Mouse (Mus musculus) adipocyte (in vitro differentiated cells): Measurements from ENCODE around the gene Myrf.

Source experiments
- DNase-seq: peaks from one replicate; pipeline ENCODE4 v3.0.0-alpha.2; 2016; ENCODE audit warnings: low spot score

Gene Myrf

DNA sequence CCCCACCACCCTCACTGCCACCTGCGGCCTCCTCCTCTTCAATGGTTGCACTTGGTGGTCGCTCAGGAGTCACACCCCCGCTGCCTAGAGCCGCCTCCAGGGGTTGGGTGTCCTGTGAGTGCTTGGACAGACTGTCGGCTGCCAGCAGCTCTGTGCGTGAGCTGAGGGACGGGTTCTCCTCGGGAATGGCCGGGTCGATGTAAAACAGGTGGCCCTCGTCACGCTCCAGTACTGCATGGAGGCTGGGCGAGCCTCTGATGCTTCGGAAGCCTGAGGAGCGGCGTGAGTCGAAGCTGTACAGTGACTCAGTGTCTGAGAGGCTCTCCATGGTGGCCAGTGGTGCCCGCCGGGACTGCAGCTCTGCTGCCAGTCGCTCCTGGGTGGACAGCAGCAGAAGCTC is 7.6 kb upstream of the Myrf start:
- DNase-seq = no peak

- no peak for DNase-seq
Observed at GRCm38 (mm10) chr19:10247165-10247564, 6.6 kb upstream of the Myrf start.

- DNase-seq = peak; percentile 74
Observed at GRCm38 (mm10) chr19:10244183-10244582, 3.6 kb upstream of the Myrf start.

DNA sequence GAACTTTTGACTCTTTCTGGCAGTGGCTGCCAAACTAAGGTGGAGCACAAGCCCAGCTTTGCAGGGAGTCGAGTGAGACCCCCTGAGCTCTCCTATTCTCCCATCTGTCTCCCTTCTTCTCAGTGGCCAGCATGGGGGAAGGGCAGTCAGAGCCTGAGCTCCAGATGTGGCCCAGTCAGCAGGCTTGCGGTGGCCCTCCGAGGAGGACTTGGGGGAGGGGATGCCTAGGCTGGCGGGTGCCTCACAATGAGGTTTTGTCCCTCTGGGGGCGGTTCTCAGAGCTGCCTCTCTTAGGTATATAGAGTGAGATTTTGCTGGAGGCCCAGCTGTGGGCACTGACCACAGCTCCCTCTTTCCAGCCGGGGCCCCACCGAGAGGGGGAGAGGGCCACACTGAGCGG is 2.4 kb upstream of the Myrf start:
- DNase-seq = no peak

- no peak for DNase-seq
Observed at GRCm38 (mm10) chr19:10239975-10240653, 434 bp downstream of the Myrf start.

- no peak for DNase-seq
Observed at GRCm38 (mm10) chr19:10239419-10239818, 1.1 kb downstream of the Myrf start.

DNA sequence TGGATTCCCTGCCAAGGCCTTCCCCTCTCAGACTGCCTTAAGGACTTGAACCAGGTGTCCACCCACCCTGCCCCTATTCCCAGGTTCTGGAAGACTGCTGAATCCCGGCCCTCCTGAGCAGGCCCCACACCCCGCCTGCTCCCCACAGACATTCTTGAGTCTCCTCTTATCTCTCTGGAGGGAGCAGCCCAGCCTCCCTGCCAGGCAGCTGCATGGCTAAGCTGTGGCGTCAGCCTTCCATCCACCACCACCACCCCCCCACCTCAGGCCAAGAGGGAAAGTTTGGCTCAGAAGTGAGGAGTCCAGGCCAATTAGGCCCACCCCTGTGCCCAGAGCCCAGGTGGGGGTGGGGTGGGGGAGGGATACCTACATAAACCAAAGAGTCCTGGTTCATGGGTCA is 2.1 kb downstream of the Myrf start:
- no peak for DNase-seq

GRCm38 (mm10) chr19:10235784-10236565 is 4.6 kb downstream of the Myrf start:
- no peak for DNase-seq

GRCm38 (mm10) chr19:10232327-10233017 is 8.1 kb downstream of the Myrf start:
- DNase-seq = no peak

- no peak for DNase-seq
Observed at GRCm38 (mm10) chr19:10231871-10232270, 8.7 kb downstream of the Myrf start.

GRCm38 (mm10) chr19:10231016-10231415 is 9.5 kb downstream of the Myrf start:
- DNase-seq = no peak

- DNase-seq = no peak
Observed at GRCm38 (mm10) chr19:10225767-10226166, 14.8 kb downstream of the Myrf start.

GRCm38 (mm10) chr19:10224637-10225453 is 15.7 kb downstream of the Myrf start:
- DNase-seq = no peak

DNA sequence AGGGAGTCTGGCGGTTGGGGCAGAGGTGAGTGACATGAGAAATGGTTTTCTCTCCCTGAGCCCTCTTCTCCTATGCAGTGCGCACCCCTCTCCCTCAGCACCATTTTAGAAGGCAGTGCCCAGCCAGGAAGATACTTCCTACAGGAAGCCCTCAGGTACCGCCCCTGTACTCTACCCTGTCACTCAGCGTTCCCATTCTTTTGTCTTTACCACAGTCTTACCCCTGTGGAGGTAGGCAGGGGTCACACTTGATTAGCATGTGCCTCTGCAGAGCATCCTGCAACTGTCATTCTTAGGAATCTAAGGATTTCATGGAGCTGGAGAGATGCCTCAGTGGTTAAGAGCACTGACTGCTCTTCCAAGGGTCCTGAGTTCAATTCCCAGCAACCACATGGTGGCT is 17.0 kb downstream of the Myrf start:
- no peak for DNase-seq

- no peak for DNase-seq
Observed at GRCm38 (mm10) chr19:10222656-10223055, 17.9 kb downstream of the Myrf start.

DNA sequence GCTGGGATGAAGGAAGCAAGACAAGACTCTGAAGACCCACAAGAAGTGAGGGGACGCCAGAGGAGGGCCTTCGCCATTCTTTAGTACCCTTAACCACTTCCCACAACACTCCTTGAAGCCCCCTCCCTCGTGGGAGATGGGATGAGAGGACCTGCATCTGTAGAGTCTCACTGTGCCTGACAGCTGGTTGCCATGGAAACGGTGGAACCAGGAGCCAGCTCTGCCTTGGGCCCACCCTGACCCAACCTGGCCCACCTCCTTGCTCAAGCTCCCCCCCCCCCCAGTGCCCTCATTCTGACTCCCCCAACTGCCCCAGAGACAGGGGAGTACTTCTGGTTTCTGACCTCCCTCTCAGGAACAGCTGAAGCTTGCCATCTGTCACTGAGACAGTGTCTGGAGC is 19.0 kb downstream of the Myrf start:
- DNase-seq = no peak

DNA sequence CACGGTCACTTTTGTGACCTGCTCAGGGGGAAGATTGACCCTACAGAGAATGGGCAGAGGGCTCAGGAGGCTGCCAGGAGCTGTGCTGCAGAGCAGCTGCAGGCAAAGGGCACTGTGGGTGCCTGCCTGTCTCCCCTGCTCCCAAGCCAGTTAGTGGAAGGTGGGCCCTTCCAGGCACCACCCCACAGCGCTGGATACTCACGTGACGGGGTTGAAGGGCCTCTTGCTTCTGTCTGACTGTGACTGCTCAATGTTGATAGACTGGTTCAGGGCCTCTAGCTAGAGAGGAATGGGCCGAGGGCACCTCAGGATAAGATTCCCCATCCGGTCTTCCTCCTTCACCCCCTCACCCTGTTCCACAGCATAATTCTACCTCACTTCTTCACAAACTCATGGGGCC is 21.0 kb downstream of the Myrf start:
- no peak for DNase-seq

DNA sequence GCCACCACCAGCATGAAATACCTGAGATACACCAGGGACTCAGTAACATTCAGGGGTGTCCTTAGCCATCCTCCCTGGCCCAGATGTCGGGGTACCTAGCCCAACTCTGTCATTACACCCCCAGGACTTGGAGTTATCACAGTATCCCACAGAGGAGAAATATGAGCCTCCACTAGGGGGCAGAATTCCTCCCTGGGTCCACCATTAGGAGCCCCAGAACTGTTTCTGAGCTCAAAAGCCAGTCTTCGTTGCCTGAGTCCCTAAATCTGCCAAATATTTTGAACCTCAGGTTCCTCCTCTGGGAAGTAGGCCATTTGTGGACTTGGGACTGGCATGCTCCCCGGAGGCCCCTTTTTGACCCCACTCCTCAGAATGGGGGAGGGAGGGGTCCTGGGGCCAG is 21.4 kb downstream of the Myrf start:
- peak; percentile 61 for DNase-seq

DNA sequence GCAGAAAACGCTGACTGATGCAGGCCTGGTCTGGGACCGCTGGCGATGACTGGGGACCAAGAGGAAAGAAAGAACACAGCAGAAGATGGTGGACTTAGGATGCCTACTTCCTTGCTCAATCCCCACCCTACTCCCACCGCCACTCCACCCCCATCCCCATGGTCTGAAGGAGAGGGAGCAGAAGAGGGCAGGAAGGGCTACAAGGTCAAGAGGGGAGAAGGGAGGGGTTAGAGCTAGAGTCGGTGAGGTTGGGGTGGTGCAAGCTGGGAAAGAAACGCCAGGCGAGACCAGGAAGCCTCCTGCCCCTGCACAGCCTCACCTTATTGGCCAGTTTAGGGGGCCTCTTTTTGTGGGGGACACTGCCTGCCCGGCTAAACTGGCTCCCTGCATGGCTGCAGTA is 24.4 kb downstream of the Myrf start:
- no peak for DNase-seq

DNA sequence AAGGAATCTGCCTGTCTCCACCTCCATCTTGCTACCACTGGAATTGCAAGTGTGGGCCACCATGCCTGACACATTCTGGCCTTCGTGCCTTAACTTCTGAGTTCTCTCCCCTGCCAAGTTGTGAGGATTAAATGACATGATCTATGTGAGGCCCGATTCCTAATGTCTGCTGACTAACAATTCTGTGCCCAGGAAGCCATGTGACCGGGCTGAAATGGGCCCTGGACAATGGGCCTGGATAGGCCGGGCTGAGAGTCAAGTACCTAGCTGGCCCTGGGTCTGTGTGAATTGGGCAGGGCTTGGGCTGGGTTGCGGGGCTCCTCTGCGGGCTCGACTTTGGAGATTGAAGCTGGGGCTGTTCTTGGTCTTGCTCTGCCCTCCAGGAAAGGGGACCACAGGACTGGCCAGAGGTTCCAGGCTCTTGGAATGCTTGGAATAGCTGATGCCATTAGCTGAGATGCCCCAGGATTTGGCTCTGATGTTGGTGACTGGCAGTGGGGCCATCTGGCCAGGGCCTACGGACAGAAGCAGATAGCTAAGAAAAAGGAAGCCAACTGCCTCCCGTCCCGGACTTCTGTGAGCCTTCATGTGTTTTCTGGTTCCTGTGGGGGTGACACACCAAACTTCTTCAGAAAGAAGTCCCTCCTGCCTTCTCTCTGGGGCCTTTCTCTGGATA is 26.6 kb downstream of the Myrf start:
- peak; percentile 82 for DNase-seq

GRCm38 (mm10) chr19:10210885-10211284 is 29.7 kb downstream of the Myrf start:
- DNase-seq = no peak

- DNase-seq = peak; percentile 72
Observed at GRCm38 (mm10) chr19:10208851-10209250, 31.7 kb downstream of the Myrf start.
